Mouse (Mus musculus) spleen, adult 2 months (tissue): ENCODE results near the gene Slc34a2.

Experiments
- CTCF ChIP-seq: fragments of 200-500 bp; IDR thresholded peaks from 2 replicates; pipeline ENCODE4 v1.5.1; 2011; ENCODE audit warnings: mild to moderate bottlenecking, inconsistent platforms; ENCODE audit not compliant: insufficient read depth, insufficient read length, insufficient replicate concordance; ENCODE audit errors: extremely low read depth
- POLR2A ChIP-seq: fragments of 200-500 bp; IDR thresholded peaks from 2 replicates; pipeline ENCODE4 v1.6.1; 2011; ENCODE audit warnings: low read depth, low read length, inconsistent platforms

DNA sequence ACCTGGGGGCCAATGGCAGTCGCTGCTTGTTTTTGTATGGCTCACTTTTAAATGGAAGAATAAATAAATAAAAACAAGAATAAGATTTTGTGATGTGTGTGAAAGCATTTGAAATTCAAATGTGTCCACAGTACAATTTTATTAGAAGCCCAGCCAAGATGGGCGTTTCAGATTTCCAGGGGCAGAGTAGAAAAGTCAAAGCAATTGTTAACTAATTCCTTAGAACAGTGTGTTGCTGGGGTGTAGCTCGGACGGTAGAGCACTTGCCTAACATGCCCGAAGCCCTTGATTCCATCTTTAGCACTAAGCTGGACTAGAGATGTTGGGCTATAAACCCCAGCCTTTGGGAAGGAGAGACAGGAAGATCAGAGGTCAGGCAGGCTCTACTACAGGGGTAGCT lies 73.2 kb downstream of the Slc34a2 start:
- TF ChIP-seq POLR2A (no peak), CTCF (no peak)
